Mouse (Mus musculus): ENCODE measurements around the gene Tmed4. TPM values are rescaled to one million over a fixed set of nuclear protein-coding genes. Genes with fewer than 3 reads are reported as not detected.

Tmed4 gene
- total and polyA plus RNA-seq, 3 experiments, result 60.9 to 66.5 TPM; not detected in 1

DNA sequence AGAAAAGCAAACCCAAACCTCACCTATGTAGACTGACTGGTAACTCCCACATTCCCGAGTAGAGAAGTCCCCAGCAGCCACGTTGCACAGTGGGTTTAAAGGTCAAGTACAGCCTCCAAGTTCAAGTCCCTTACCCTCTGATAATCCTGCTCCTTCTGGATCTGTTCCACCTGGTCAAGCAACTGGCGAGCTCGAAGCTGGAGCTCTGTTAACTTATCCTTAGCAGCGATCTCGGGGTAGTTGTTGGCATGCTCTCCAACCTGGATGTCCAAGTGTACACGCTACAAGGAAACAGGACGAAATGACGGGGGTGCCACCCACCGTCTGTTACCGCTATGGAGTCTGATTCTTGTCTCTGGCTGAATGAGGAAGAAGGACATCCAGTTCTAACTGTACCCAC lies 1.1 kb downstream of the Tmed4 start:
- Histone ChIP-seq H3K27me3 (ENCODE audit: control insufficient read depth in 1 of 2, insufficient read depth in 2 of 2, low read length in 2 of 2) (no peaks in the 10 kb centered on the region), H3K79me2 (ENCODE audit: control insufficient read depth, insufficient read depth, low read length, poor library complexity) (peaks cover 12% of the 10 kb centered on the region), H3K4me1 (ENCODE audit: control insufficient read depth in 1 of 2, insufficient read depth in 2 of 2, low read length in 2 of 2) (peaks cover 0 to 18% of the 10 kb centered on the region in 2 experiments; a peak in 3 of 4 replicates), H3K36me3 (ENCODE audit: control insufficient read depth in 1 of 2, insufficient read depth in 2 of 2, low read length in 2 of 2) (peaks cover 0 to 14% of the 10 kb centered on the region in 2 experiments; a peak in 2 of 4 replicates), H3K9me3 (replicated peaks; ENCODE audit: insufficient read depth, low read length) (no peaks in the 10 kb centered on the region), H3K9ac (ENCODE audit: control insufficient read depth, low read depth, low read length, poor library complexity, severe bottlenecking) (peak overlapping the region; percentile 76), H3K27ac (ENCODE audit: control insufficient read depth, low read depth, low read length) (peak overlapping the region; percentile 22; the same call in 1 of the 2 replicates), H3K4me3 (ENCODE audit: control insufficient read depth in 1 of 2, insufficient read depth in 1 of 2, low read depth in 2 of 2, low read length in 2 of 2) (peak overlapping the region; percentile 69 to 89)
- DNase-seq (ENCODE audit: low read depth, low spot score), result peak; percentile 70
- TF ChIP-seq POLR2AphosphoS5 (IDR thresholded peaks at IDR 0.05; ENCODE audit: borderline replicate concordance, low read depth, low read length), result no peak
- no peak for TF ChIP-seq GABPA (IDR thresholded peaks at IDR 0.05; ENCODE audit: low read depth, low read length)
- no peak for TF ChIP-seq BHLHE40 (IDR thresholded peaks at IDR 0.05; ENCODE audit: borderline replicate concordance, low read depth, low read length)
- no peak for TF ChIP-seq NELFE (IDR thresholded peaks at IDR 0.05; ENCODE audit: low read depth, low read length)
- TF ChIP-seq TCF12 (IDR thresholded peaks at IDR 0.05; ENCODE audit: low read depth, low read length), result no peak
- TF ChIP-seq POLR2A (IDR thresholded peaks at IDR 0.05; ENCODE audit: control insufficient read depth in 1 of 2, insufficient read depth in 1 of 2, low read depth in 1 of 2, low read length in 2 of 2, poor library complexity in 1 of 2), result no peak
- TF ChIP-seq MEF2A (IDR thresholded peaks at IDR 0.05; ENCODE audit: extremely low read depth, insufficient replicate concordance, low read depth, low read length, poor library complexity, severe bottlenecking), result no peak
- TF ChIP-seq ELF1 (IDR thresholded peaks at IDR 0.05; ENCODE audit: low read depth, low read length), result no peak
- TF ChIP-seq ZC3H11A (IDR thresholded peaks at IDR 0.05; ENCODE audit: low read depth, low read length), result no peak
- no peak for TF ChIP-seq ZMIZ1 (IDR thresholded peaks at IDR 0.05; ENCODE audit: low read depth, low read length)
- TF ChIP-seq RAD21 (IDR thresholded peaks at IDR 0.05; ENCODE audit: low read depth, low read length), result no peak
- no peak for TF ChIP-seq E2F4 (IDR thresholded peaks at IDR 0.05; ENCODE audit: borderline replicate concordance, low read depth, low read length)
- no peak for TF ChIP-seq NRF1 (IDR thresholded peaks at IDR 0.05; ENCODE audit: insufficient read depth, low read depth, low read length, poor library complexity, severe bottlenecking)
- TF ChIP-seq GATA1 (IDR thresholded peaks at IDR 0.05; ENCODE audit: low read depth, low read length), result no peak

GRCm38 (mm10) chr11:6267320-6268254 lies 7.1 kb downstream of the Tmed4 start, which contains the start of gene Ddx56:
TSS of gene Ddx56 (minus strand) at chr11:6267772.
- no peaks in the 10 kb centered on the region for H3K9me3 ChIP-seq (replicated peaks; ENCODE audit: insufficient read depth, low read length)
- DNase-seq (ENCODE audit: low read depth, low spot score), result peak; percentile 99
- peaks cover 12 to 17% of the 10 kb centered on the region in 2 experiments for H3K36me3 ChIP-seq (ENCODE audit: control insufficient read depth in 1 of 2, insufficient read depth in 2 of 2, low read length in 2 of 2)
- no peaks in the 10 kb centered on the region for H3K27me3 ChIP-seq (ENCODE audit: control insufficient read depth in 1 of 2, insufficient read depth in 2 of 2, low read length in 2 of 2)
- peak within 1 kb of the TSS; percentile 73 for H3K27ac ChIP-seq (ENCODE audit: control insufficient read depth, low read depth, low read length)
- H3K4me1 ChIP-seq (ENCODE audit: control insufficient read depth in 1 of 2, insufficient read depth in 2 of 2, low read length in 2 of 2), result peaks cover 0 to 14% of the 10 kb centered on the region in 2 experiments; a peak in 3 of 4 replicates
- peak within 1 kb of the TSS; percentile 62 to 71 for H3K4me3 ChIP-seq (ENCODE audit: control insufficient read depth in 1 of 2, insufficient read depth in 1 of 2, low read depth in 2 of 2, low read length in 2 of 2)
- peak within 1 kb of the TSS; percentile 79 for H3K9ac ChIP-seq (ENCODE audit: control insufficient read depth, low read depth, low read length, poor library complexity, severe bottlenecking)
- H3K79me2 ChIP-seq (ENCODE audit: control insufficient read depth, insufficient read depth, low read length, poor library complexity), result peaks cover 21% of the 10 kb centered on the region
- TF ChIP-seq TBP (IDR thresholded peaks at IDR 0.05; ENCODE audit: low read depth, low read length) (peak; percentile 95), ZMIZ1 (IDR thresholded peaks at IDR 0.05; ENCODE audit: low read depth, low read length) (peak; percentile 61), CHD2 (IDR thresholded peaks at IDR 0.05; ENCODE audit: low read length) (no peak), JUND (IDR thresholded peaks at IDR 0.05; ENCODE audit: low read depth, low read length) (no peak), KAT2A (conservative IDR thresholded peaks at IDR 0.05; ENCODE audit: low read depth, low read length) (peak; percentile 82), RCOR1 (IDR thresholded peaks at IDR 0.05; ENCODE audit: low read depth, low read length) (peak; percentile 99), MXI1 (IDR thresholded peaks at IDR 0.05; ENCODE audit: low read depth, low read length) (peak; percentile 100), MYB (IDR thresholded peaks at IDR 0.05; ENCODE audit: low read depth, low read length) (no peak), NELFE (IDR thresholded peaks at IDR 0.05; ENCODE audit: low read depth, low read length) (peak; percentile 99), E2F4 (IDR thresholded peaks at IDR 0.05; ENCODE audit: borderline replicate concordance, low read depth, low read length) (no peak), GABPA (IDR thresholded peaks at IDR 0.05; ENCODE audit: low read depth, low read length) (no peak), RAD21 (IDR thresholded peaks at IDR 0.05; ENCODE audit: low read depth, low read length) (no peak), POLR2A (IDR thresholded peaks at IDR 0.05; ENCODE audit: control insufficient read depth in 1 of 2, insufficient read depth in 1 of 2, low read depth in 1 of 2, low read length in 2 of 2, poor library complexity in 1 of 2) (peak; percentile 96 to 99), MYC (IDR thresholded peaks at IDR 0.05; ENCODE audit: low read depth, low read length) (peak; percentile 98), ZKSCAN1 (IDR thresholded peaks at IDR 0.05; ENCODE audit: low read depth, low read length) (no peak), ETS1 (IDR thresholded peaks at IDR 0.05; ENCODE audit: low read depth, low read length) (peak; percentile 59; the same call in 1 of the 2 replicates), MAX (IDR thresholded peaks at IDR 0.05; ENCODE audit: low read length) (peak; percentile 94), UBTF (IDR thresholded peaks at IDR 0.05; ENCODE audit: borderline replicate concordance, insufficient read depth, low read depth, low read length) (no peak), BHLHE40 (IDR thresholded peaks at IDR 0.05; ENCODE audit: borderline replicate concordance, low read depth, low read length) (no peak), ELF1 (IDR thresholded peaks at IDR 0.05; ENCODE audit: low read depth, low read length) (peak; percentile 78), MEF2A (IDR thresholded peaks at IDR 0.05; ENCODE audit: extremely low read depth, insufficient replicate concordance, low read depth, low read length, poor library complexity, severe bottlenecking) (no peak)

All from MEL (cell line).